Mouse (Mus musculus): ENCODE results near the gene Zfp317. TPM values are rescaled to one million over a fixed set of nuclear protein-coding genes. Genes with fewer than 3 reads are reported as not detected.
"Not testable (repeated sequence)": the region's sequence is repeated elsewhere in the genome, so short reads cannot be mapped to it uniquely, and the experiment has no call there.

Zfp317 gene
- total RNA-seq (2021) = 10 to 100 TPM; 20.2 to 21.2 TPM

- DNase-seq = peak; percentile 90 to 91
These were observed at the start of gene Zfp317 for GRCm38 (mm10) chr9:19621843-19622822. Zfp317 (plus strand) TSS chr9:19622102.

- no peak for DNase-seq
These were observed 39.6 kb upstream of the Zfp317 start, which contains the start of gene Olfr855 for GRCm38 (mm10) chr9:19582317-19582716. Olfr855 (plus strand) TSS chr9:19582617.

- DNase-seq = no peak
These were observed 605 bp upstream of the Zfp317 start for GRCm38 (mm10) chr9:19621297-19621696.

GRCm38 (mm10) chr9:19629574-19629973, 7.7 kb downstream of the Zfp317 start:
- DNase-seq = no peak

- DNase-seq = no peak
These were observed 23.3 kb downstream of the Zfp317 start for GRCm38 (mm10) chr9:19645193-19645592.

GRCm38 (mm10) chr9:19690281-19690680, 68.4 kb downstream of the Zfp317 start:
- no peak for DNase-seq

GRCm38 (mm10) chr9:19691426-19691825, 69.5 kb downstream of the Zfp317 start:
- DNase-seq = no peak

- no peak for DNase-seq
These were observed 70.5 kb downstream of the Zfp317 start for GRCm38 (mm10) chr9:19692430-19692829.

GRCm38 (mm10) chr9:19694285-19694684, 72.4 kb downstream of the Zfp317 start:
- DNase-seq = not testable (repeated sequence)

GRCm38 (mm10) chr9:19694898-19695379, 73.0 kb downstream of the Zfp317 start:
- not testable (repeated sequence) for DNase-seq

Other genes starting within 250 kb of the Zfp317 start
- gene Olfr847, start 243.4 kb upstream of the Zfp317 start, total RNA-seq (2021) = not detected
- gene Olfr849, start 181.8 kb upstream of the Zfp317 start, total RNA-seq (2021) = not detected
- not detected for gene Olfr850, start 143.9 kb upstream of the Zfp317 start, total RNA-seq (2021)
- not detected for gene Olfr851, start 128.8 kb upstream of the Zfp317 start, total RNA-seq (2021)
- gene Olfr853, start 81.0 kb upstream of the Zfp317 start, total RNA-seq (2021) = not detected
- not detected for gene Olfr854, start 54.7 kb upstream of the Zfp317 start, total RNA-seq (2021)
- gene Olfr855, start 39.5 kb upstream of the Zfp317 start, total RNA-seq (2021) = not detected
- not detected for gene Olfr857, start 87.3 kb downstream of the Zfp317 start, total RNA-seq (2021)
- gene Olfr58, start 158.2 kb downstream of the Zfp317 start, total RNA-seq (2021) = not detected
- not detected for gene Olfr859, start 182.8 kb downstream of the Zfp317 start, total RNA-seq (2021)
- not detected for gene Olfr860, start 227.6 kb downstream of the Zfp317 start, total RNA-seq (2021)